Mouse (Mus musculus) brain, embryonic 14.5 days (tissue): ENCODE results near the gene Cd69. TPM values are rescaled to one million over a fixed set of nuclear protein-coding genes. Genes with fewer than 3 reads are reported as not detected.

ENCODE experiments used
- DNase-seq: peaks from one replicate; pipeline ENCODE4 v3.0.0-alpha.2; 2011; ENCODE audit warnings: low read depth
- CTCF ChIP-seq: fragments of 200-500 bp; IDR thresholded peaks from 2 replicates; pipeline ENCODE4 v1.5.1; 2012; ENCODE audit warnings: inconsistent platforms, mild to moderate bottlenecking, moderate library complexity, borderline replicate concordance; ENCODE audit not compliant: insufficient read depth, insufficient read length; ENCODE audit errors: extremely low read depth
- POLR2A ChIP-seq: fragments of 200-500 bp; IDR thresholded peaks from 2 replicates; pipeline ENCODE4 v1.6.1; 2012; ENCODE audit warnings: mild to moderate bottlenecking, inconsistent platforms, borderline replicate concordance; ENCODE audit not compliant: poor library complexity, insufficient read depth, insufficient read length, severe bottlenecking; ENCODE audit errors: extremely low read depth
- polyA plus RNA-seq: library from polyadenylated mRNA; depleted of rRNA; stranded (reverse); fragments of >200 nt; gene quantifications from 2 replicates; pipeline ENCODE4 v1.2.3, GENCODE M21; 2012

Gene Cd69
- polyA plus RNA-seq, 1 experiment, result not detected

GRCm38 (mm10) chr6:129241907-129242306 is 33.3 kb downstream of the Cd69 start:
- TF ChIP-seq CTCF, result no peak
- no peak for TF ChIP-seq POLR2A
- no peak for DNase-seq

- no peak for TF ChIP-seq CTCF
- no peak for TF ChIP-seq POLR2A
- no peak for DNase-seq
Observed at GRCm38 (mm10) chr6:129241471-129241870, 33.8 kb downstream of the Cd69 start.

GRCm38 (mm10) chr6:129239564-129240248 is 35.5 kb downstream of the Cd69 start:
- no peak for DNase-seq
- TF ChIP-seq POLR2A, result no peak
- no peak for TF ChIP-seq CTCF

DNA sequence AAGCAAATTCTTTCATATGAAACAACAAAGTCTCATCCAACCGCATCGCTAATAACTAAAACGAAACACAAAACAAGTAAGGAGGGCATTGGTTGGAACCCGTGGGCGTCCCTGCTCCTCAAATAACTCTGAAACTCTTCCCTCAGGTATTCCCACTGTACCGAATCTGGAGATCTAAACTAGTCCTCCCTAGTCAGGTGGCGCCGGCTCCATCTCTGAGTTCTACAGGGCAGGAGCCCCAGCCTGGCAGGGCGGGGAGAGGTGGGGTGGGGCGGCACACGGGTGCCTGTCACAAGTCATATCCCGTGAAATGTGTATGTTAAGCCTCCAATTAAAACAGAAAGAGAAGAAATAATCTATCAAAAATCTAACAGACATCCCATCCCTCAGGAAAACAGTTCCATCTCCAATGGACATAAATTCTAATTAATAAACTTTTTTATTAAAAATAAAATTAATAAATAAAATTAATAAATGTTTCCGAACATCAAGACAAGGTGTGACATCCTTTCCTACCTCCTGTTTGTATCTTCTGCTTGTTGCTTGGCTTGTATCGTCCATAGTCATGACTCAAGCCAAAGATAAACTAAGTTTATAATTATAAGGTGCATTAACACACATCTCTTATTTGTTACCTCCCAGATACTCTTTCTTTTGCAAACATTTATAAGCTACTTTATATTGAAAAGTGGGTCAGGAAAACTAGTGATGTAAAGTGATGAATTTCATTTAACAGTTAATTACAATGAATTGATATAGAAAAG is 36.8 kb downstream of the Cd69 start:
- no peak for DNase-seq
- TF ChIP-seq POLR2A (no peak), CTCF (no peak)

DNA sequence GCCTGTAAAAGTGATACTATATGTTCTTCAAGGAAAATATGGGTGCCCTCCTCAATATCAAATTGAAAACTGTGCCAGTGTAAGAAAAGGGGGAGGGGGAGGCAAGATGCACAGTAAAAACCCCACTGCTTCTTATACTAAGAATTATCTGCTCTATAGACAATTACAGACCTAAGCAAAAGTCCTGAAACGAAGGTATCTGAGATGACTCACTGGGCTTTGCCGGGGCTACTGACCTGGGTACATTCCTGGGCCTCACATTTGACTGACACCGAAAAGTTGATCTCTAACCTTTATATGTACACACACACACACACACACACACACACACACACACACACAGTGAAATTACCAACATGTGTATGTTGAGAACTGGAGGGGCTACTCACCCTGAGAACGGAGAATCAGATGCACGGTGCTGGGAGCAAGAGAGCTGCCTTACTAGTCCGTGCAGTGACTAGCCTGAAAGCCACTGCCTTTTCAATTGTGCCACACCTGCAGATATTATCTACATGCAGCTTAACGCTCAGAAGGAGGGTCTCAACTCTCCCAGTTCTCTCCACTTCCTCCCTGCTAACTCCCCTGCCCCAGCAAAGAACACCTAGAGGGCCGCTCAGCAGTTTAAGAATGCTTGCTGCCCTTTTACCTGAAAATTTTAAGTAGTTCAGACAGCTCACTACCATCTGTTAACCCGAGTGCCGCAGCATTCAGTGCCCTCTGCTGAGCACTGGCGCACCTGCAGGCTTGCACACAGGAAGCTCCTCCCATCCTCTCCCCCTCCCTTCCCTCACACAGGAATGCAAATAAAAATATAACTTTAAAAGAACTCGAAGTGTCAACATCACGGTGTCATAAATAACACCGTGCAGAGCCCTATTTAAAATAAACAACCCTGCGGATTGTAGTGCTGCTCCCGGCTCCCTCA is 37.6 kb downstream of the Cd69 start:
- peak; percentile 89 for DNase-seq
- no peak for TF ChIP-seq POLR2A
- peak; percentile 80 for TF ChIP-seq CTCF

- TF ChIP-seq POLR2A, result no peak
- no peak for TF ChIP-seq CTCF
- DNase-seq, result no peak
Observed at GRCm38 (mm10) chr6:129236652-129237342, 38.4 kb downstream of the Cd69 start.

DNA sequence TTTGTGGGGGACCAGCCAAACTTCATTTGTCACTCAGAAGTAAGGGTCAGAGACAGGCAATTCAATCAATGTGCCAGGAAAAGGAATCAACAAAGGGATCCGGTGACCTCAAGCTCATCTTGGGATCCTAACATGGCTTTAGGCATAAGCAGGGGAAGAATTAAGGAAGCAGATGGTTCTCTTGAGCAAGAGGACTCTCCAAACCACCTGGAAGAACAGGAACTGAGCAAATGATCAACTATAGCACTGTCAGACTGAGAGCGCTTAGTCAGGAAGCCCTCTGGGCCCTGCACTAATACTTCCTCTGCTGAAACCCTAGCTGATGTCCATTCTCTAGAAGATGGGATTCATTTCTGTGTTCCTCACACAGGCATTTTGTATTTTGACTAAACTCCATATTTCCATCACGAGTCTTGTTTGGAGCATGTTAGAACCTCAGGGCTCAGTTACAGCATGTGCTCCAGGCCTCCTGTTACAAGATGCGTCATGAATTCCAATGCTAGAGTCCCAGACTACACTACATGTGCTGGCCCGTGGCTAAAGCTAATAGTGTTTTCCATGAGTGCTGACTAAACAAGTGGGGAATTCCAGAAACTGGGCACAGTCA is 39.3 kb downstream of the Cd69 start:
- no peak for DNase-seq
- no peak for TF ChIP-seq CTCF
- no peak for TF ChIP-seq POLR2A

- TF ChIP-seq POLR2A, result no peak
- TF ChIP-seq CTCF, result no peak
- DNase-seq, result no peak
Observed at GRCm38 (mm10) chr6:129234456-129235360, 40.5 kb downstream of the Cd69 start.

DNA sequence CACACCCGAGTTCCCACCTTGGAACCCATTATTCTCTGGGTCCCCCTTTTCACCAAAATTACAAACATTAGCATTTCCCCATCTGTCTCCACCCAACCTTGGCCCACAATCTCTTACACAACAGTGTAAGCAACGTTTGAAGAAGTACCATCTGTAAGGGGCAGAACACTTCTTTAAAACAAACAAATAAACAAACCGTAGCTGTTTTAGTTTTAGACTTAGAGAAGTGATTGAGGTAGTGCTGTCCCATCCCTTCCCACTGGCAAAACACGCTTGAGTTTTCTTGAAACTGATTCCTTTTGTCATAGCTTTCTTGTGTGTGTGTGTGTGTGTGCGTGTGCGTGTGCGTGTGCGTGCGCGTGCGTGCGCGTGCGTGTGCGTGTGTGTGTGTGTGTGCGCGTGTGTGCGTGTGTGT is 41.3 kb downstream of the Cd69 start:
- no peak for TF ChIP-seq POLR2A
- no peak for TF ChIP-seq CTCF
- DNase-seq, result no peak

GRCm38 (mm10) chr6:129233366-129233954 is 41.8 kb downstream of the Cd69 start:
- TF ChIP-seq POLR2A (no peak), CTCF (no peak)
- no peak for DNase-seq
